Mouse (Mus musculus): Measurements from ENCODE around the gene Nr5a1. TPM values are rescaled to one million over a fixed set of nuclear protein-coding genes. Genes with fewer than 3 reads are reported as not detected.

The Nr5a1 gene
- polyA plus RNA-seq, 1 experiment from 2014 or later, result not detected

DNA sequence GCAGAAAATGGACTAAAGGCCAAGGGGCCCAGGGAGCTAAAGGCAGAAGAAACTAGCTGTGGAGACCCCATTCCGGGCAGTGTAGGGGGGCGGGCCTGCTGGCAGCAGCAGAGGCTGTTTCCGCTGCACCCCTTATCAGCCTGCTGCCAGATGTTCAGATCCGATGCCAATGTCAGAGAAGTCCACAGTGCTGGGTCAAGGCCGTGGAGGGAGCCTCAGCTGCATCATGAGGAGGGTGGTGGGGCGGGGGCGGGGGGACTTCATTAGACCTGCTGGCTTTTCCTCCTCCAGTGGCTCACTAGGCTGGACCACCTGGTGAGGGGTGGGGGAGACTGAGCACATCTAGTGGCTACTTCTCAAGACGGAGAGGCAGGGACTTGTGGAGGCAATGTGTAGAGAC lies 4.3 kb upstream of the Nr5a1 start:
- peaks cover 7% of the 10 kb centered on the region; the same call in 1 of the 2 replicates for H3K4me1 ChIP-seq (ENCODE audit: insufficient read depth)
- H3K9ac ChIP-seq (replicated peaks), result no peak overlapping the region
- 38% methylated on average over 8 of the region's 8 CpGs for WGBS (ENCODE audit: insufficient replicate concordance)
- H3K27me3 ChIP-seq (ENCODE audit: insufficient read depth, low read length), result peaks cover 6% of the 10 kb centered on the region; the same call in 1 of the 2 replicates
- DNase-seq (no peak), ATAC-seq (no peak)
- no peaks in the 10 kb centered on the region for H3K36me3 ChIP-seq (replicated peaks; ENCODE audit: insufficient read depth, low read length)
- H3K4me2 ChIP-seq (ENCODE audit: low read depth, low read length), result no peak overlapping the region
- no peak overlapping the region for H3K27ac ChIP-seq (ENCODE audit: low read depth)
- no peak overlapping the region for H3K4me3 ChIP-seq (ENCODE audit: low read depth, low read length)
- H3K9me3 ChIP-seq (ENCODE audit: low read length), result no peaks in the 10 kb centered on the region
- TF ChIP-seq EP300 (IDR thresholded peaks at IDR 0.05; ENCODE audit: low read depth) (no peak), CTCF (IDR thresholded peaks at IDR 0.05; ENCODE audit: low read depth) (no peak)

DNA sequence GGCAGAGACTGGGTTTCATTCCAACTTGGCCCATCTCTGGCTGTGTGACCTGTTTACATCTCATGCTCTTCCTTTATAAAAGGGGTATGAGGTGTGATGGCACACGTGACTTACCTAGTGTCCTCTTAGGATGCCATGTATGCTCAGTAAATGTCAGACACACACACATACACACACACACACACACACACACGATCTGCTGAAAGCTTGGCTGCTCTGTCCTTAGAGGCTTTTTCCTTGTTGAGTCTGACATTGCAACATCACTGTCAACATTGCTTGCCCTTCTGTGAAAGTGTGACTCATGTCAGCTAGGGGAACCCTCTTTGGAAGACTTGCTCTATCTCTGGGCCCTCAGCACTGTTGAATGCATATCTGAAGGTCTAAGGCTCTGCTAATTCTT lies 3.1 kb upstream of the Nr5a1 start:
- Histone ChIP-seq H3K36me3 (replicated peaks; ENCODE audit: insufficient read depth, low read length) (no peaks in the 10 kb centered on the region), H3K4me2 (ENCODE audit: low read depth, low read length) (no peak overlapping the region), H3K4me1 (ENCODE audit: insufficient read depth) (peaks cover 7% of the 10 kb centered on the region; the same call in 1 of the 2 replicates), H3K27ac (ENCODE audit: low read depth) (no peak overlapping the region), H3K27me3 (ENCODE audit: insufficient read depth, low read length) (peaks cover 19% of the 10 kb centered on the region), H3K9me3 (ENCODE audit: low read length) (no peaks in the 10 kb centered on the region), H3K4me3 (ENCODE audit: low read depth, low read length) (no peak overlapping the region), H3K9ac (replicated peaks) (no peak overlapping the region)
- TF ChIP-seq CTCF (IDR thresholded peaks at IDR 0.05; ENCODE audit: low read depth) (no peak), EP300 (IDR thresholded peaks at IDR 0.05; ENCODE audit: low read depth) (no peak)
- 37% methylated on average over 2 of the region's 2 CpGs for WGBS (ENCODE audit: insufficient replicate concordance)
- DNase-seq (peak; percentile 56), ATAC-seq (peak; percentile 93)

DNA sequence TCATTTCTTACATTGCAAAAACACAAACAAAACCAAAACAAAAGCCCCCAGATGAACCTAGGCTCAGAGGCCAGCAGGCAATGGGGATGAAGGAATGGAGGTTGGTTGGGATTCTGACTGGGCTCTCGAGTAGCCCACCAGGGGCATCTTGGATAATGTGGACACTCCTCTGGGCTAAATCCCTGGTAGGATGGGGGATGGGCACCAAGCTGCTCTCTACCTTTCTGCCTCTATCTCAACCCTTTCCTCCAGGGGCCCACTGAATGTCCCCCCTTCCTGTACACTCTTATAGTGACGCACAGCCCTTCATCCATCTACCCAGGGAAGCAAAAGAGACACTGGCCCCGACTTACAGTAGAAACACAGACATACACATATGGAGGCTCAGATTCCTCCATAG lies 746 bp downstream of the Nr5a1 start:
- WGBS (ENCODE audit: insufficient replicate concordance), result 57% methylated on average over 3 of the region's 3 CpGs
- DNase-seq (no peak), ATAC-seq (no peak)
- Histone ChIP-seq H3K27me3 (ENCODE audit: insufficient read depth, low read length) (peaks cover 57% of the 10 kb centered on the region), H3K4me3 (ENCODE audit: low read depth, low read length) (no peak overlapping the region), H3K36me3 (replicated peaks; ENCODE audit: insufficient read depth, low read length) (no peaks in the 10 kb centered on the region), H3K9ac (replicated peaks) (no peak overlapping the region), H3K9me3 (ENCODE audit: low read length) (no peaks in the 10 kb centered on the region), H3K4me2 (ENCODE audit: low read depth, low read length) (no peak overlapping the region), H3K27ac (ENCODE audit: low read depth) (no peak overlapping the region), H3K4me1 (ENCODE audit: insufficient read depth) (peaks cover 14% of the 10 kb centered on the region; the same call in 1 of the 2 replicates)
- TF ChIP-seq EP300 (IDR thresholded peaks at IDR 0.05; ENCODE audit: low read depth) (no peak), CTCF (IDR thresholded peaks at IDR 0.05; ENCODE audit: low read depth) (no peak)

DNA sequence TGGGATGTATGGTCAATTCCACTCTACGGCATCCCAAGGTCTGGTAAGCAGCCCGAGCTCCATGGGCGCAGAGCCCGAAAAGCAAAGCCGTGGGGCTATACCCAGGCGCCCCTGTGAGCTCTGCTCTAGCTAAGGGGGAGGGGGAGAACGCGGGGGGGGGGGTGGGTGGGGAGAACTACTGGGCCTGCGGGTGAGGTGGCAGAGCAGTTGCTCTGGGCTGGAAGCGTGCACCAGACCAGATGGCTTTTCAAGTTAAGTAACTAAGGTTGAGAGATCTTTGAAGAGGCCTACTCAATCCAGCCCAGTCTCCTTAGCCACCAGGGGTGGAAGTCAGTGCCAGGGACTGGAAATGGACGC lies 1.6 kb downstream of the Nr5a1 start:
- Histone ChIP-seq H3K9me3 (ENCODE audit: low read length) (no peaks in the 10 kb centered on the region), H3K4me1 (ENCODE audit: insufficient read depth) (peaks cover 10% of the 10 kb centered on the region; the same call in 1 of the 2 replicates), H3K4me2 (ENCODE audit: low read depth, low read length) (no peak overlapping the region), H3K36me3 (replicated peaks; ENCODE audit: insufficient read depth, low read length) (no peaks in the 10 kb centered on the region), H3K9ac (replicated peaks) (no peak overlapping the region), H3K4me3 (ENCODE audit: low read depth, low read length) (no peak overlapping the region), H3K27me3 (ENCODE audit: insufficient read depth, low read length) (peaks cover 66% of the 10 kb centered on the region), H3K27ac (ENCODE audit: low read depth) (no peak overlapping the region)
- 41% methylated on average over 11 of the region's 11 CpGs for WGBS (ENCODE audit: insufficient replicate concordance)
- ATAC-seq, result no peak
- no peak for DNase-seq
- TF ChIP-seq CTCF (IDR thresholded peaks at IDR 0.05; ENCODE audit: low read depth), result no peak

DNA sequence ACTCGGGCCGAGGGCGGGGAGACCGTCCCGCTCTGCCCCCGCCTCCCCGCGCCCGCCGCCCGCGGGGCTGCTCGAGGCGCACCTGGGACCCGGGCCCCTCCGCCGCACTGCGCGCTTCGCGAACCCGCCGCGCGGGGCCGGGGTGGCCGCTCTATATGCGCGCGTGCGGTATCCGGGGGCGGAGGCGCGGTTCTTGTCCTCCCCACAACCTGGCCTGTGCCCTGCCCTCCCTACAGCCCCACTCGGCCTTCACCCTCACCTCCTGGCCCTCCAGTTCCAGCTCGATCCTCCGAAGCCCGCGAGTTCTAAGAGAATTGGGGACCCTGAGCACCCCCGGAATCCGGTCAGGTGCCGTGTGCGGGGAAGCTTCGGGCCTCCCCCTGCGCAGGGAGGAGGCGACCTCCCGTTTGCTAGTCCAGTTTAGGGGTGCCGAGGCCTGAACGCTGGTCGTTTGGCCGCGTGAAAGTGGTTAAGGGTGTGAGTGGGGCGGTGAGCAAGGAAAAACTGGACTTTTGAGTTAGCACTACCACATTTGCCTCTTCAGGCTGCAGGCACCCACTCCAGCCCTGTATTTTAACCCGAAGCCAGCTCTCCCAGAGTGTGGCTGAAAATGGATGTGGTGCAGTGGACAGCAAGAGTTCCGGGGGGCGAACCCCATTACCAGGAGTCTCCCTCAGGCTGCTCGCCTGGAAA lies 2.1 kb downstream of the Nr5a1 start:
- ATAC-seq, result no peak
- H3K4me2 ChIP-seq (ENCODE audit: low read depth, low read length), result peak overlapping the region; percentile 56
- peaks cover 70% of the 10 kb centered on the region for H3K27me3 ChIP-seq (ENCODE audit: insufficient read depth, low read length)
- TF ChIP-seq EP300 (IDR thresholded peaks at IDR 0.05; ENCODE audit: low read depth) (no peak), CTCF (IDR thresholded peaks at IDR 0.05; ENCODE audit: low read depth) (no peak)
- peak overlapping the region; percentile 31 for H3K4me3 ChIP-seq (ENCODE audit: low read depth, low read length)
- no peaks in the 10 kb centered on the region for H3K36me3 ChIP-seq (replicated peaks; ENCODE audit: insufficient read depth, low read length)
- H3K4me1 ChIP-seq (ENCODE audit: insufficient read depth), result peaks cover 8% of the 10 kb centered on the region; the same call in 1 of the 2 replicates
- DNase-seq, result no peak
- 9% methylated on average over 58 of the region's 58 CpGs for WGBS (ENCODE audit: insufficient replicate concordance)
- no peaks in the 10 kb centered on the region for H3K9me3 ChIP-seq (ENCODE audit: low read length)
- no peak overlapping the region for H3K27ac ChIP-seq (ENCODE audit: low read depth)
- no peak overlapping the region for H3K9ac ChIP-seq (replicated peaks)

DNA sequence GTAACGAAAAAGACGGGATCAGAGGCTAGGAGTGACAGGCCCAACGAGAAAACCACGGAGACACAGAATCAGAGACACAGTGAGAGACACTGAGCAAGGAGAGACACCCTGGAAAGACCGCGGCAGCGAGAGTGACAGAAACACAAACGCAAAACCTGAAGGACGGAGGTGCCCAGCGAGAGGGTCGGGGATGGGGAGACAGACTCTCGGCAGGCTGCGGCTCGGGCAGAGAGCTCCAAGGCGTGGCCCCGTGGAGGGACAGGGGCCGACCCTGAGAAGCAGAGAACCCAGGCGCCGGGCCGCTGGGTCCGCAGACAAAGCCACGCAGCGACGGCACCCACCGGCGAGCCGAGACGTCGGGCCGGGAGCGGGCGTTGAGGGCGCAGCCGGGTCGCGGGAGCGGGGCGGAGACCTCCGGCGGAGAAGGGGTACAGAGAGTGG lies 2.9 kb downstream of the Nr5a1 start:
- DNase-seq, result no peak
- peaks cover 77% of the 10 kb centered on the region for H3K27me3 ChIP-seq (ENCODE audit: insufficient read depth, low read length)
- H3K36me3 ChIP-seq (replicated peaks; ENCODE audit: insufficient read depth, low read length), result no peaks in the 10 kb centered on the region
- no peaks in the 10 kb centered on the region for H3K9me3 ChIP-seq (ENCODE audit: low read length)
- no peak for ATAC-seq
- no peak overlapping the region for H3K9ac ChIP-seq (replicated peaks)
- no peak overlapping the region for H3K27ac ChIP-seq (ENCODE audit: low read depth)
- 2% methylated on average over 40 of the region's 40 CpGs for WGBS (ENCODE audit: insufficient replicate concordance)
- H3K4me1 ChIP-seq (ENCODE audit: insufficient read depth), result peaks cover 8% of the 10 kb centered on the region; the same call in 1 of the 2 replicates
- peak overlapping the region; percentile 56 for H3K4me2 ChIP-seq (ENCODE audit: low read depth, low read length)
- peak overlapping the region; percentile 31; the same call in 1 of the 2 replicates for H3K4me3 ChIP-seq (ENCODE audit: low read depth, low read length)
- no peak for TF ChIP-seq CTCF (IDR thresholded peaks at IDR 0.05; ENCODE audit: low read depth)
- no peak for TF ChIP-seq EP300 (IDR thresholded peaks at IDR 0.05; ENCODE audit: low read depth)
